Mouse (Mus musculus) cerebellum, adult 11 months (tissue): ENCODE data around the gene Wdpcp.
A peak's percentile ranks its signal among the peaks of the same experiment; 100 is the strongest.
"Not testable (repeated sequence)": the region's sequence is repeated elsewhere in the genome, so short reads cannot be mapped to it uniquely, and the experiment has no call there.

Experiments
- DNase-seq: peaks from one replicate; pipeline ENCODE4 v3.0.0; 2022

The Wdpcp gene

DNA sequence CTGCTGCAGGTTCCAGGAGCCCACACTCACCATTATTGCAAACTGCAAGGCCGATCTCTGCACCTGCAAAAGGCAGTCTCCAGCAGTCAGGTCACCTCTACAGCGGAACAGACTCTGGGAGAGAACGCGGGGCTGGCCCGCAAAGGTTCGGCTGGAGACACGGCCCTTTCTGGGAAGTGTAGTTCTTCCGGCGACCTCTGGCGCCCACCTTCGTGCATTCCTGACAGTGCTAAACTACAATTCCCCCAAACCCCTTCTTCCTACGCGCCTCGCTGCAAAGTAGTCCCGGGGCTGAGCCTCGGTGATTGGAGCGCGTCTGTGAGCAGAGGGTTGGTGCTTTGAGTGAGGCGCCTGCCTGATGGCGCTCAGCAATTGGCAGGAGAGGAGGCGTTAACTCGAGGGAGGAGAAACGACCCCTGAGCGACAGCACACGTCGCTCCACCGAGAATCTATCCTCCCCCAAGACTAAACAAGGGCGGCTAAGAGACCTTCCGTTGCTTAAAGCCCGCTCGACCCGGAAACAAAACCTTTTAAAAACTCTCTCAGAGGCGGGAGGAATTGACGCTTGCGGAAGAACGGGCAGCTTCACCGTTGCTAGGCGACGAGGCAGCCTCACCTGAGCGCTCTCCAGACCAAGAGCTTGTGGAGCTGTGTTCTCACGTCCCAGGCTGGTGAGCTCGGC lies at the start of gene Wdpcp, which contains the start of gene Mdh1:
Gene Wdpcp, plus strand, starts transcription at position 536 of the 682 bp plus-strand sequence.
Gene Mdh1, minus strand, starts transcription at position 668 of the 682 bp plus-strand sequence.
- DNase-seq, result peak; percentile 95

DNA sequence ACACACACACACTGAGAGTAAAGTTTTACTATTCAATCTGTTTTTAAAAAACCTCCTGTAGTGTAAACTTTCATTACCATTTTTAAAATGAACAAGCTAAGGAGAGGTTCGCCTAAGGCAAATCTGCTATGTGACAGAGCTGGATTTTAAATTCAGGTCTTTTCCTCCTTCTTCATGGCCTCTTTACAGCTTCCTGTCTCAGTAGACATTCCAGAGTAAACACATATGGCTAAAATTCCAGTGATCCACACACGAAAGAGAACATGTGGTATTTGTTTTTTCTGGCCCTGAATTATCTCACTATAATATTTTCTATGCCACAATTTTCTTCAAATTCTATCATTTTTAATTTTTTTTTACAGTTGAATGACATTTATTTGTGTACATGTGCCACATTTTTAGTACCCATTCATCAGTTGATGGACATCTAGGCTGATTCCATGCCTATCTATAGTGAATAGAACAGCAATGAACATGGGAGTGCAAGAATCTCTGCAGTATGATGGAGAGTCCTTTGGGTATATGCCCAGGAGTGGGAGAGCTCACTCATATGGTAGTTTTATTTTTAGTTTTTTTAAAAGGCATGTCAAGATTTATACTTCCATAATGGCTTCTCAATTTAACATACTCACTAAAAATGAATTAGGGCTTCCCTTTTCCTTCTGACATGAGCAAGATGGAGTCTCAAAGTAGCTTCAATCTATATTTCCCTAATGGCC lies 43.2 kb upstream of the Wdpcp start:
- no peak for DNase-seq

DNA sequence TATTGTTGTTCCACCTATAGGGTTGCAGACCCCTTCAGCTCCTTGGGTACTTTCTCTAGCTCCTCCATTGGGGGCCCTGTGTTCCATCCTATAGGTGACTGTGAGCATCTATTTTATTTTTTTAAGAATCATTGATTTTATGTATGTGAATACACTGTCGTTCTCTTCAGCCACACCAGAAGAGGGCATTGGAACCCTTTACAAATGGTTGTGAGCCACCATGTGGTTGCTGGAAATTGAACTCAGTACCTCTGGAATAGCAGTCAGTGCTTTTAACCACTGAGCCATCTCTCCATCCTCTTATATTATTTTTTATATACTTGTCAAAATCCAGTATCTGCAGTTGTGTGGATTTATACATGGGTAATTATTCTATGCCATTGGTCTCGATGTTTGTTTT lies 41.2 kb upstream of the Wdpcp start:
- not testable (repeated sequence) for DNase-seq

DNA sequence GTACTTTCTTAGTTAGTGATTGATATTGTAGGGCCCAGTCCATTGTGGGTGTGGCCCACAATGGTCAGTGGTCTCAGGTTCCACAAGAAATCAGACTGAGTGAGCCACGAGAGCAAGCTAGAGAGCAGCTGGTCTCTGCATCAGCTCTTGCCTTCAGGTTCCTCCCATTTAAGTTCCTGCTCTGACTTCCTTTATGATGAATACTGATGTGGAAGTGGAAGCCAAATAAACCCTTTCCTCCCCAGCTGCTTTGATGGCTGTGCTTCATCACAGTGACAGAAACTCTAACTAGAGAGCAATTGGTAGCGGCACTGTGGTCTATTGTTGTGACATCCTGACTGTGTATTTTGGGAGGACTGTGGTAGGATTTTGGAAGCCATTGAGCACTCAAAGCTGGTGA lies 32.0 kb upstream of the Wdpcp start:
- no peak for DNase-seq

DNA sequence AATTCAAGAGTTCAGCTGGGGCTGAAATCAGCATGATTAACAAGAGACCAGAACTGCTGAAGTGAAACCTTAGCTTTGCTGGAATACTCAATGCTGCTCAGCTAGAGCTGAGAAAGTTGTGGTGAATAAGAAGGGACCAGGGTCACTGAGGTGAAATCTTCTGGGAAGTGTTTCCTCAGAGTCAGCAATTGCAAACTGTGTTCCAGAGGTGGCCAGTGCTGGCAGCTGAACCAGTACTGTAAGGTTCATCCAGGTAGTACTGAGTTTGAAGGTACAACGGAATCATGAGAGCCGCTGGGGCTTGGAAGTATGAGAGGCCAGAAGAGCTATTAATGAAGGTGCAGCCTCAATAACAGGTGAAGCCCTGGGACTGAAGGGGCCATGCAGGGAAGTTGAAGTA lies 31.4 kb upstream of the Wdpcp start:
- no peak for DNase-seq

DNA sequence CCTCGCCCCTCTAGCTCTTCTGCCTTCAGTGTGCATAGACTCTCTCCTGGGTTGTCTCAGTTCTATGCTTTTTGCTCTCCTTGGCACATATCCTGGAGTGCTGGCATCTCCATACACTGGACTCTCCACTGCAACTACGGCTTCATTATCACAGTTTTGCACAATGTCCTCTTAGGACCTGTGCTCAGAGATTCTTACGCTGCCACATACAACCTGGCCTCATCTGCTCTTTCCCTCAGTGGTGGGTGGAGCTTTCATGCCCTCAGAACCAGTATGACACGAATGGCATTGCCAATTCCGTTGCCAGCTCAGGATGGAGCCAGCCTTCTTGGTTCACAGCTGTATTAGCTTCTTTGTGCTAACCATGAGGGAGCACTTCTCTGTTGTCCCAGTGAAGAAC lies 29.3 kb upstream of the Wdpcp start:
- no peak for DNase-seq

DNA sequence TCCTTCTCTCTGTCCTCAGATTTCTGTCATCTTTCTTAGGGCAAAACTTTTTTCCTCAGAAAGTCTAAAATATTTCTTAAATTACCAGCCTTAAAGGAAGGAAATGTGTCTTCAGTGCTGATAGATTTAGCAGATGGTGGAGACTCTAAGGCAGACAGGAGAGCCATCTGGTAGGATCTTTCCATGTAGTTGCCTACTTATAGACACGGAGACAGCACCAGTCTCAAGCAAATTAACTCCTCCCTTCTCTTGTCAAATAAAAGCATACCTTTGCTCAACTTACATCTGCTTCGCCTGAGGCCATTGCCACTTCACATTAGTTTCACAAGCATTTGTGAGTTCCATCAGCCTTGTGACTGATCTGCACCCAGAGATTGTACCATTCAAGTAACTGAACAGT lies 27.0 kb upstream of the Wdpcp start:
- no peak for DNase-seq

DNA sequence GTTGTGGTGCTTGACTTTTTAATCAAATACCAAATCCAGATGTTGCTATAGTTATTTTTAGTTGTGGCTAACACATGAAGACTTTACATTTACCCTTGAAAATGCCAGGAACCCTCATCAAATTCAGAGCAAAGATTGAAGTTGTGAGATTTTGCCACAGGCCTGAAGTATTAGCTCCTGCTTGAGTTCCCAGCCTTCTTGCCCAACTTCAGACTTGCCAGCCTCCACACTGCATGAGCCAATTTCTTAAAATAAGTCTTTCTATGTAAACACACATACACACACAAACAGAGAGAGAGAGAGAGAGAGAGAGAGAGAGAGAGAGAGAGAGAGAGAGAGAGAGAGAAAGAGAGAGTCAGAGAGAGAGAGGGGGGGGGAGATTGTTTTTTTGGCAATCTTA lies 26.1 kb upstream of the Wdpcp start:
- no peak for DNase-seq

DNA sequence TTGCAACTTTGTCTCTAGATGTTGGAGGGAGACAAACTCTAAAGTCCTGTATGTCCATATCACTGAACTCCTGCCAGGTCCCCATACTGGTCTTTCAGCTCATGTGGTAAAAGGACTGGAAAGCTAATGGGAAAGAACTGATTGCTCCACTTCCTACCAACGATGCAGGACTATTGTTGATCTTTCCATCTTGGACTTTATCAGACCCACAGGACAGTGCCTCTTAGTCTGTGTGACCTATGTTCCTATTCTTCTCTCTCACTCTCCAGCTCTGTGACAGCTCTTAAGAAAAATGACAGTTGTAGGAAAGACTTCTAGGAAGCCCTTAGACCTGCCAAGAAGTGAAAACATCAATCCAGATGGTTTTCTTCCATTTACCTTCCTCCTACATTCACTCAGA lies 25.4 kb upstream of the Wdpcp start:
- DNase-seq, result no peak

DNA sequence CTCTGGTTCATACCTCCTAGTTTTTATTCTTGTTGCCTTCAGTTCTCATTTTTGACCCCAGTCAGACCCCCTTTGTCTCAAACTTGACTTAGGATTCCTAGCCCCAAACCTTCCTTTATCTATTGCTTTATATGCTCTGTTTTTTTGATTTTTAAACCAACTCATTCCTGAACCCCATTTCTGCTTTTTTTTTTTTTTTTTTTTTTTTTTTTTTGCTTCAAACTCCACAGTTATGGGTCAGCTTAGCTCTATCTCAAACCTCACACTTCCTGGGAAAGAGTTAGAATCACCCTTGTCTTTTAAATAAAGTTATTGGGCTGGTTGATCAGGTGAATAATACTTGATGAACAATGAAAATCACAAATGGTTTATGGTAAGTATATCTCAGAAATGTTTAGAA lies 24.5 kb upstream of the Wdpcp start:
- no peak for DNase-seq

DNA sequence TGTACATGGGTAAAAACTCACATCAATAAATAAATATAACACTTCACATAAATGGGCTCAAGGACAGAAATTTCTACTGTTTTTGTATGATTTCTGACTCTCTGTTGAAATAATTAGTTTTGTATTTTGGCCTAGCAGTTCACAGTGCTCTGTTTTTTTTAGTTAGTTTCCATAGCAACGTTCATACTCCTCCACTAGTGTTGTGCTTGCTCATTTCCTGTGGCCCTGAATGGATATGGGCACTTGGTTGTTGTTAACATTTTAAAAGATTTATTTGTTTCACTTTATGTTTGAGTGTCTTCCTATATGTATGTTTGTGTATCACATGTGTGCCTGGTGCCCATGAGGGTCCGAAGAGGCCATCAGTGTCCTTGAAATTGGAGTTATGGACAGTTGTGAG lies 23.0 kb upstream of the Wdpcp start:
- DNase-seq, result no peak

DNA sequence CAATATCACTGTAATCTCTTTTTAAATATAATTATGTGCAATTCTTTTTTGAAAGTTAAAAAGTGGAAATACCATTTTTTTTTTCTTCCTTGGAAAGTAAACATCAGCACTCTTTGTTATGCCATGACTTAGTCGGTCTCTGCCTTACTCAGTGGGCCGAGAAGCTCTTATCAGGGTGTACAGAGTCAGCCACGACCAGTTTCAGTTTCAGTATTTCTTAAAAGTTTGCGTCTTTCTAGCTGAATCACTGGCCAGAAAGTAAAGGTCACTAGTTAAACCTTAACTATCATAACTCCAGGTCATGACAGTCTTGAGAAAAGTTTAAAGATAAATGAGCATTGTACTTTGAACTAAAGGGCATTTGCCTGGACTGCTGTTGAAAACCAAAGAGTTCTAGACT lies 22.3 kb upstream of the Wdpcp start:
- no peak for DNase-seq

DNA sequence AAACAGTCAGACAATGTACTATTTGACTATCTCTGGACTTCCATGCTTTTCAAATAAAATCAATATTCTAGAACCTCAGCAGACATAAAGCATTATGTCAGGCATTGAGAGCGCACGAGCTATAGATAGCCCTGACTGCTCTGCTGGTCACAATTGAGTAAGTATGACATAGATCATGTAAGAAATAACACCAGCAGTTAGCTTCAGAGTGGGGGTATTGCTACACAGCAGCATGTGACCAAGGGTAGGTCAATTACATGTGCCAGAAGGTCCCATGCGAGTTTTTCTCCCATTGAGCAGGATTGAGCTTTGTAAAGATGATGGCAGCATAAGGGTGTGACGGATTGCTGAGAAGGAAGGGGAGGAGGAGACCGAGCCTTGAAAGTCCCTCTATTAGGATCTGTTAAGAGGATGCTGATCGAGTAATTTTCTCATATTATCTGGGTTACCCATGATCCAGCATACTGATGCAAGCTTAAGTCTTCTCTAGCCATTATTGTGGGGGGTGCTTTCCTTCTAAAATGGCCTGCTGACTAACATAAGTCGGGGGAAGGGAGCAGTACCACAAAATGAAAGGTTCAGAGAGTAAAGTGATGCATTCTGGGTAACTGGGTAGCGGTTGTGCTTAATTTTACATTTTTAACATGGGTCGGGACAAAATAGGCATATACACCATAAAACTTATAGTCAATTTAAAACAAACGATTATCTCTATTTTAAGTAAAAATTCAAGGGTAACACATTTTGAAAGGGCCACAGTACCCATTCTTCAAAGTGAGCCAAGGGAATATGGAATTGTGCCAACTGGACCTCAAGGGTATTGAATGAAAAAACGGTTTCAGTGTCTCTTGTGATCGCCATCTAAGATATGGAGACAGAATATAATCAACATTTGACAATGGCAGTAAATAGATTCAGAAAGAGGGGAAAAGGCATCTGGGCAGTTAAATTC lies 21.5 kb upstream of the Wdpcp start:
- no peak for DNase-seq

DNA sequence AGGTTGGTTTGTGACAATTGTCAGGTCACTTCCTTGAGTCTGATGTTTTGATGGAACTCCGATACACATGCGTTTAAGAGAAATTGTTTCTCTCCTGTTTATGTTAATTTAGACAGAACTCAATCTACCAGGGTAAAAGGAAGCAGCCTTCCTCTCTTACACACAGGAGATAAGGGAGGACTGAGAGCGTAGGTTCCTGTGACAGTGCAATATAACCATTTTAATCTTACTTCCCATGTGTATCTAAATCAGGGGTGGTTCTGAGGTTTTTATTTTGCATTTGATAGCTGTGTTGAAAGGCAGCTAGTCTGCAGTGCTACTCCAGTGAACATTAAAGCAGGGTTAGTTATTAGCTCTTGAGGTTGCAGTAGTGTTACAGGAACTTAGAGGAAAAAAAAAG lies 20.0 kb upstream of the Wdpcp start:
- DNase-seq, result no peak

DNA sequence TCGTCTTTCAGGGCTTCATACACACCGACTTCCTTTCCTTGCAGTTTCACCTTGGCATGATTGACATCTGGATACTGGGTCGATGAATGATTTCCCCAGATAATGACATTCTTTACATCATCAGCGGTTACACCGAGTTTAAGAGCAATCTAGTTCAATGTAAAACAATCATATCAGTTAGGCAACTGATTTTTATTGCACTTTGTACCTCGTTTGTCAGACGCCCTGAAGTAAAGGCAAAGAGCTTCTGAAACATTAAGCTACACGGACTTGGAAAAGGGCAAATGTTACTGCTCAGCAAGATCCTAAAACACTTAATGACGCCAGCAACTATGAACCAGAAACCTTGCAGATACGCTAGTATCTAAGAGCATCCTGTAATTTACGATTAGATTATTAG lies 12.3 kb upstream of the Wdpcp start:
- no peak for DNase-seq

DNA sequence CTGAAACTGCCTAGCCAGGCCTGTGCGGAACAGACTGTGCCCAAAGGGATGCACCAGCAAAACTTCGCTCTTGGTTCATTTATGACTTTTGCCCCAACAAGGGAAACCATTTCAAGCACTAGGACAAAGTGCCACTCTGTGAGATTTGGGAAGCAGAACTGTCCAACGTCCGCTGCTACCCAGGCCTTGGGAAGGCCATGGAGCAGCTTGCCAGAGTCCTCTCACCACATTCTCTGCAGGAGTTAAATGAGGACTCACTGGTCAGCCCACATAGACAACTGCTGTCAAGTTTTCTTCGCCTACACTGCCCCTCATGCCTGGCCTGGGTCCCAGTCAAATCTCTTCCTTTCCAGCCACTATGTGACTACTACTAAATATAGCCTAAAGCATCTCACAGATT lies 10.7 kb upstream of the Wdpcp start:
- no peak for DNase-seq

DNA sequence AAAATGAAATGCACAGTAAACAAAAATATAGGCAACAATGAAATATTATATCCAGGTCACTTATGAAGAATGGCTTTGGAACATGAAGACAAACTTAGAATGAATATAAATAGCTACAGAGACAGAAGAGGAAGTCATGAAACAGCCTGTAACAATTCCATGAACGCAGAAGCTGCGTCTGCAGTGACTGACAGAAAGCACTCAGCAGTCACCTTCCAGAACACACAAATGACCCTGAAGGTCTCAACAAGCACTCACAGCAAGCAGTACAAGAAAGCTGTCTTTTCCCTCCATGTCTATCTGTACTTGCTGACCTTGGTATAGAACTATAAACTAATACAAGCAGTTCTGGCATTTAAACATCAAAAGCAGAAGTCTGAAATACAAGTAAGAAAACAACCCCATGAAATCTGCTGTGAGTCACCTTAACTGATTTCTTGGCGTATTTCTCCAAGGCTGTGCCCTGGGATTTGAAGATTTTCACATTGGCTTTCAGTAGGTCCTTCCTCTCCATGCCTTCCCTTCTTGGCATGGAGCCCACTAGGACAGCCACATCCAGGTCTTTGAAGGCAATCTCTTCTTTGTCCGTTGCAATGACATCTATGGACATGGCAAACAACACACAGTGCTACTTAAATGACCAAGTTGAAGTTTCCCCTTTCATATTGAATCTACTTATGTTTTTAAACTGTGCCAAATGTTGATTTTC lies 8.3 kb upstream of the Wdpcp start:
- DNase-seq, result peak; percentile 16

DNA sequence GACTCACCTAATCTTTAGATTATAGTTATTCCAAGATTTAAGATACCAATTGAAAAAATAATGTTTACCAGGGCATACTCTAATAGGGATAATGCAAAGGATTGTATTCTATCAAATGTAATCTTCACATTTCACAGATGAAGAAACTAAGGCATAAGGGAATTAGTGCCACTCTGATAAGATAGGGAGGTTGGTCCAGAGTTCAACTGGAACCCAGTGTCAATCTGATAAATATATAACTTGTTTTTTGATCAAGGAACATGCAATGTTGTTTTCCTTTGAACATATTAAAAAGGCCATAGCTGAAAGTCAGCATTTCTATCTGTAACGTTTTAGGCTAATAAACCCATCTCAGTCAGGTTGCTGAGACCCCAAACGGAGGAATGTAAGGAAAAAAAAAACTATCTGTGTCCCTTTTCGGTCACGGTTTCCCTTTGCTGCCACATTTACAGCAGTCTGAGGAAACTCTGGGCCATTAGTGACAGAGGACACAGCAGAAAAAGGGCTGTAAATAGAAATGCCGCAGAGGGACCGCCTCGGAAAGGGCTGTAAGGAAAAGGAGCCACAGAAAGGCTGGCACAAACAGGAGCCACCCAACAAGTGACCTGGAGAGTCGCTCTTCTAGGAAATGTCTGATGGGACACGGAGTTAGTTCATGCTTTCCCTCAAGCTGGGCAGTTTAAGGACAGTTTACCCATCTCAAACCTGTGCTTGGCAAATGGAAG lies 7.2 kb upstream of the Wdpcp start:
- no peak for DNase-seq

DNA sequence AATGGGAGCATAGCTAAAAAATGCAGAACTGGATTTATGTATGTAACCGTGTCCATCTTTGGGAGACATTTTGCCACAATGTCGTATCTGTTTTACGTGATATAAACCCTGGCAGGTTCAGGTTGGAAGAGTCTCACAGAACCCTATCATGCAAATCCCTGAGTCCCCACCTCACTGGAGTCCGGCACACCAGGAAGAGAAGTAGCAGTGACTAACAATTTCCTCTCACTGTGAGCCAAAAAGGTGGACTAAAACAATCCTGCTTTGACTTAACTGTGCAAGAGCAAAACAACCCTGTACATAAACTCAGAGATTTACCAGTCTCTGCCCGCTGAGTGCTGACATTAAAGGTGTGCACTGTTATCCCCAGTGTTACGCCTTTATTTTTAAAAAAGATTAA lies 5.1 kb upstream of the Wdpcp start:
- DNase-seq, result no peak

DNA sequence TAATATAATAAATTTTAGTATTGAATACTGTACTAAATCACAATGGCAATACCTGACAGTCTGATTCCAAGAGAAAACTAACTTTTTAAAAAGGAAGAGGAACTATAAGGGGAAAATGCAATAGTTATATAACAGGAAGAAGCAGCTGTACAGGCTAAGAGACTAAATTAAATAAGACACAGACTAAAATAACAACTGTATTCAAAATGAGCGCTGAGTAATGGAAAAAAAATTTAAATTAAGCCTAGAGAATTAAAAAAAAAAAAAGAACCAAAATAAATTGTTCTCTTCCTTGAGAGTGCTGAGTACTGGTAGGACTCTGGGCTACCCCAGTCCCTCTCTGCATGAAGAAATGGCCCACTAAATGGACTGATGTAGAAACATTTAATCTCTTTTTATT lies 4.3 kb upstream of the Wdpcp start:
- no peak for DNase-seq

DNA sequence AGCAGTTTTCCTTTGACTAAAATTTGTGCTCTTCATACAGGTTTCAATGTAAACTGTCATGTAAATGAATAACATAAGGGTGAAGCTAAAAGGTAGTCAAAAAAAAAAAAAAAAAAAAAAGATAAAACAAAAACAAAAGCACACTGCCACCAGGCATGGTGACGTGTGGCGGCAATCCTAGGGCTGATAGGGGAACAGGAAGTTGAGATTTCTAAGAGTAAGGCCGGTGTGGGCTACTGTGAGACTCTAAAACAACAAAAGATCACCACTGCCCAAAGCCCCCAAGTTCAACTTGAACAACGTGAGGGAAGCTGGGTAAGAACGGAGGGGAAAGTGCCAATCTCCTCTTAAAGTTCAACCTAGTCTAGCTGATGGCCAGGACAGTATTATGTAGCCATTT lies 3.0 kb upstream of the Wdpcp start:
- no peak for DNase-seq

DNA sequence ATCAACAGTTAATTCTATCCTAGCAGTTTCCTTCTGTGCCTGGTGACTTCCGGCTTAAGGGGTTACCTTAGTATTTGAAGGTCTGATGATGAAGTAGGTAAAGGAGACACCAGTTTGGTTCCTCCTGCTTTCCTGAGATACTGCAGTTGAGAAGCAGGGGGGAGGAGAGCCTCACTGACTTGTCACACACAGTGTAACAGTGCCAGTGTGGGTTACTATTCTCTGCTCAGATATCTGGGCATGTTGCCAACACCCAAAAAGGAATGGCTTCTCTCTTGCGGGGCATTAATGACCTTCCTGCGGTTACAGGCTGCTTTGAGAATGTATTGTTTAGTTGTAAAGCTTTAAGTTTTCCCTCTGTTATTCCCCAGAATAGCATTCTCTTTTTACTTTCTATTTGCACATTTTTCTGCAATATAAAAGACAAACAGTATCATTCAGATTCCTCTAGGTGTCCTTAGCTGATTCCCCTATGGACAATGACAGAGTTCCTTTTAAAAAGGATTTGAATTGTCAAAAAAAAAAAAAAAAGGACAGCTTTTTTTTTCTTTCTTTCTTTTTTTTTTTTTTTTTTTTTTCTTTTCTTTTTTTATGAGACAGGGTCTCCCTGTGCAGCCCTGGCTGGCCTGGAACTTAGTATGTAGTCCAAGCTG lies 2.5 kb upstream of the Wdpcp start:
- DNase-seq, result peak; percentile 39
